Mouse (Mus musculus): ENCODE measurements around the gene Muc13. TPM values are rescaled to one million over a fixed set of nuclear protein-coding genes. Genes with fewer than 3 reads are reported as not detected.

The Muc13 gene
- polyA plus RNA-seq, 1 experiment from 2014 or later, result 0.24 TPM

DNA sequence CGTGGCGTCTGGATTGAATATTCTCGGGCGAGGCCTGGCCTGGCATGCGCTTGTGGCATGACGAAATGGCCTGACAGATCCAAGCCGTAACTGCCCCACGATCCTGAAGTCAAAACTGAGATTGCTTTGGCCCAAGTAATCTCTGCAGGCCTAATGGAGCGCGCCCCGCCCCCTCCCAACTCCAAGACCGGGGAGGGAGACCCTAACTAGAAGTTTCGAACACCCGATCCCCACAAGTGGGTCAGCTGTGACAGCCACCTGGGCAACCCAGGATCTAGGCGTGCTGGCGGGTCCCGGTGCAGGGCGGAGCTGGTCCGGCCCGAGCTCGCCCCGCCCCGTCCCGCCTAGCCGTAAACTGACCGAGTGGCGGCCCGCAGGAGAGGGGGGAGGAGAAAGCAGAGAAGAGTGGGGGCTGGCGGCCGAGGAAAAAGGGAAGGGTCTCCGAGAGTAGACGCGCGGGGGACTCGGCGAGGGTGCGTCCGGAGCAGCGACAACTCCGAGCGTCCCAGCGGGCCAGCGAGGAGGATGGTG lies 35.5 kb downstream of the Muc13 start, which contains the start of gene Itgb5:
Gene Itgb5 (plus strand): TSS at position 365 of the 531 bp plus-strand sequence.
- no peaks in the 10 kb centered on the region for H3K36me3 ChIP-seq
- no peaks in the 10 kb centered on the region for H3K27me3 ChIP-seq (replicated peaks)
- peak within 1 kb of the TSS; percentile 82 for H3K4me3 ChIP-seq
- H3K9ac ChIP-seq, result peak within 1 kb of the TSS; percentile 87
- ATAC-seq (ENCODE audit: insufficient number of reproducible peaks, low FRiP score), result peak; percentile 77
- no peaks in the 10 kb centered on the region for H3K9me3 ChIP-seq (replicated peaks)
- under 1% methylated on average over 43 of the region's 43 CpGs for WGBS
- H3K4me1 ChIP-seq (replicated peaks), result peaks cover 29% of the 10 kb centered on the region
- H3K27ac ChIP-seq (ENCODE audit: poor library complexity, severe bottlenecking), result peak within 1 kb of the TSS; percentile 49
- H3K4me2 ChIP-seq, result peak within 1 kb of the TSS; percentile 85

DNA sequence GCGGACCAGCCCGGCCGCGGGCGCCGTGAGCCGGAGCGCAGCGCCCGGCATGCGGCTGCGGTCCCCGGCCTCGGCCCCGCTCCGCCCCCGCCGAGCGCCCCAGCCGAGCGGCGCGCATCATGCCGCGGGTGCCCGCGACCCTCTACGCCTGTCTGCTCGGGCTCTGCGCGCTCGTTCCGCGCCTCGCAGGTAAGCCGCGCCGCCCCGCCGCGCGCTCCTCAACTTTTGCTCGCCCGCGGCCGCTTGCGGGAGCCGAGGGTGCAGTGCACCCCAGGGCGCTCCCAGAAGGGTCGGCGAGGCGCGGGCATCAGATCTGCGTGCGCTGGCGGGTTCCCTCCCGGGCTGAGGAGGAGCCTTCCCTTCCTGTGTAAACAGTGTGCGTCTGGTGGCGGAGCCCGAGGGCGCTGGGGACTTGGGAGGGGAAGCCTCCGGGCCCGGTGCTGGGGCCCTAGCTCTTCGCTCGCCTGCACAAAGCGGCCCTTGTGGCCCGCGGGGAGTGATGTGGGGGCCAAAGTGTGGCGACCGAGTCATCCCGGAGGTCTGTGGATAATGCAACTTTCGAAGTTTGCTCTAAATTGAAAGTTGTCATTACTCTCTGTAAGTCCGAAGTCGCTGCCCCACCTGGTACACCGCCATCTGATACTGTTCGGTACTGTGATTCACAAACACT lies 36.1 kb downstream of the Muc13 start:
- H3K27ac ChIP-seq (ENCODE audit: poor library complexity, severe bottlenecking), result peak overlapping the region; percentile 49
- under 1% methylated on average over 67 of the region's 76 CpGs for WGBS
- H3K36me3 ChIP-seq, result no peaks in the 10 kb centered on the region
- H3K4me1 ChIP-seq (replicated peaks), result peaks cover 32% of the 10 kb centered on the region
- H3K4me3 ChIP-seq, result peak overlapping the region; percentile 82
- no peaks in the 10 kb centered on the region for H3K9me3 ChIP-seq (replicated peaks)
- peak overlapping the region; percentile 85 for H3K4me2 ChIP-seq
- peak overlapping the region; percentile 87 for H3K9ac ChIP-seq
- ATAC-seq (ENCODE audit: insufficient number of reproducible peaks, low FRiP score), result peak; percentile 55
- H3K27me3 ChIP-seq (replicated peaks), result no peaks in the 10 kb centered on the region

- peak overlapping the region; percentile 49 for H3K27ac ChIP-seq (ENCODE audit: poor library complexity, severe bottlenecking)
- H3K4me1 ChIP-seq (replicated peaks), result peaks cover 32% of the 10 kb centered on the region
- no peaks in the 10 kb centered on the region for H3K27me3 ChIP-seq (replicated peaks)
Observed at GRCm38 (mm10) chr16:33830512-33831105, 36.8 kb downstream of the Muc13 start.

GRCm38 (mm10) chr16:33832057-33832456 lies 38.2 kb downstream of the Muc13 start:
- no peaks in the 10 kb centered on the region for H3K27me3 ChIP-seq (replicated peaks)
- no peak overlapping the region for H3K4me3 ChIP-seq
- peaks cover 42% of the 10 kb centered on the region for H3K4me1 ChIP-seq (replicated peaks)
- H3K4me2 ChIP-seq, result peak overlapping the region; percentile 85
- H3K27ac ChIP-seq (ENCODE audit: poor library complexity, severe bottlenecking), result peak overlapping the region; percentile 89; the same call in 1 of the 2 replicates
- no peak overlapping the region for H3K9ac ChIP-seq
- no peaks in the 10 kb centered on the region for H3K36me3 ChIP-seq
- ATAC-seq (ENCODE audit: insufficient number of reproducible peaks, low FRiP score), result no peak
- H3K9me3 ChIP-seq (replicated peaks), result no peaks in the 10 kb centered on the region
- WGBS, result 74% methylated on average over 6 of the region's 6 CpGs

More at GRCm38 (mm10) chr16:33830512-33831105, 36.8 kb downstream of the Muc13 start:
- ATAC-seq (ENCODE audit: insufficient number of reproducible peaks, low FRiP score), result no peak
- H3K9me3 ChIP-seq (replicated peaks), result no peaks in the 10 kb centered on the region
- H3K9ac ChIP-seq, result peak overlapping the region; percentile 87
- peak overlapping the region; percentile 85 for H3K4me2 ChIP-seq
- peak overlapping the region; percentile 82 for H3K4me3 ChIP-seq
- WGBS, result 4% methylated on average over 18 of the region's 18 CpGs
- no peaks in the 10 kb centered on the region for H3K36me3 ChIP-seq

- Histone ChIP-seq H3K36me3 (no peaks in the 10 kb centered on the region), H3K4me2 (peak overlapping the region; percentile 85), H3K4me3 (peak overlapping the region; percentile 45), H3K27me3 (replicated peaks) (no peaks in the 10 kb centered on the region), H3K4me1 (replicated peaks) (peaks cover 46% of the 10 kb centered on the region), H3K9me3 (replicated peaks) (no peaks in the 10 kb centered on the region), H3K9ac (peak overlapping the region; percentile 78), H3K27ac (ENCODE audit: poor library complexity, severe bottlenecking) (peak overlapping the region; percentile 89; the same call in 1 of the 2 replicates)
- WGBS, result 4% methylated on average over 21 of the region's 21 CpGs
- no peak for ATAC-seq (ENCODE audit: insufficient number of reproducible peaks, low FRiP score)
Observed at GRCm38 (mm10) chr16:33832728-33833428, 39.0 kb downstream of the Muc13 start.

- Histone ChIP-seq H3K9me3 (replicated peaks) (no peaks in the 10 kb centered on the region), H3K36me3 (0 out of 2 replicates have a peak, but pooled peaks cover 4% of the 10 kb centered on the region), H3K27ac (ENCODE audit: poor library complexity, severe bottlenecking) (peak overlapping the region; percentile 89), H3K27me3 (replicated peaks) (no peaks in the 10 kb centered on the region), H3K4me3 (peak overlapping the region; percentile 45), H3K4me1 (replicated peaks) (peaks cover 46% of the 10 kb centered on the region), H3K9ac (peak overlapping the region; percentile 78), H3K4me2 (peak overlapping the region; percentile 85)
- 9% methylated on average over 5 of the region's 5 CpGs for WGBS
- no peak for ATAC-seq (ENCODE audit: insufficient number of reproducible peaks, low FRiP score)
Observed at GRCm38 (mm10) chr16:33833429-33833753, 39.6 kb downstream of the Muc13 start.

DNA sequence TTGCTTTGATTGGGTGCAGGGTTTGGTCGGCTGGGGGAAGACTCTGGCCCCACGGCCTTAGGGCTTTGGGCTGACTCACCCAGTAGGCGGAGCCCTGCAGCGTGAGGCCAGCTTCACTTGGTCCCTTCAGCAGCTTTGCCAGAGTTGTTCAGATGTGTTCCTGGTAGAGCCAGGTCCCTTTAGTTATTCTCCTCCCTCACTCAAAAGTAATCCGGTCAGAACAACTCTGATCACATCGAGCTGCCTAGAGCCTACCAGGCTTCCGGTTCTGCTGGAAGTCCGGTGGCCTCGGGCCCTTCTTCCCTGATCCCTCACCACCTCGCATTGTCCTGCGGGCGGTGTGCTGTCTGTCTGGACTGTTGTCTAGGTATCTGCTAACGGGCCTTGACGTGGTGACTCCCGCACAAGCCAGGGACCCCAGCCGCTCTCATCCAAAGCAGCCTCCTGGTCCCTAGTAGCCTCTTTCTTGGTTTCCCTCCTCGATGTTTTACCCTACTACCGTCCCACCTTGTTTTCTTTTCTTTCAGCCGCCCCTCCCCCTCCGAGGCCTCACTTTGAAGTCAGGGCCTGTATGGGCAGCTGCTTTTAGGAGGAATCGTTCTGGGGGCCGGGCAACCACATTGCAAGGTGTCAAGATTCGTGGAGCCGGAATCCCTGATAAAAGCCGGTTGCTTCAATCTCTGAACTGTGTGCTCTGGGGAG lies 40.1 kb downstream of the Muc13 start:
- Histone ChIP-seq H3K27ac (ENCODE audit: poor library complexity, severe bottlenecking) (peak overlapping the region; percentile 89), H3K4me3 (peak overlapping the region; percentile 45), H3K27me3 (replicated peaks) (no peaks in the 10 kb centered on the region), H3K4me2 (peak overlapping the region; percentile 85), H3K36me3 (0 out of 2 replicates have a peak, but pooled peaks cover 4% of the 10 kb centered on the region), H3K9me3 (replicated peaks) (no peaks in the 10 kb centered on the region), H3K4me1 (replicated peaks) (peaks cover 45% of the 10 kb centered on the region), H3K9ac (peak overlapping the region; percentile 78)
- peak; percentile 53; the same call in 1 of the 2 replicates for ATAC-seq (ENCODE audit: insufficient number of reproducible peaks, low FRiP score)
- 2% methylated on average over 25 of the region's 25 CpGs for WGBS

DNA sequence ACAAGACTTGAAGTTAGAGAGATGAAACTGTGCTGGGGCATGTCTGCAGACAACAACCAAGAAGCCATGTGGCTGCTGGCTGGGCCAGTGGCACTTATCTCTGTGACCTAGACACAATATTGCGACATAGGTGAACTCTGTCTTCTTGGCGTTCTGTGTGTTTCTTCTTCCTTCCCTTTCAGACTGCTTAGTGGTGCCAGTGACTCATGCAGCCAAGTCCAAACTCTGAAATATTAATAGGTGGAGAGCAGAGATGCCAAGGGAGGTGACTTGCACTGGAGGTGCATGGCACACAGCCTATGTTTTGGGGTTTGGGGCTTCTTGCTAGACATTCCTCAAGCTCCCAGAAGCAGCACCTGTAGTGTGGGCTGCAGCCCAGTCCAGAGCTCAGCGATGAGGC lies 42.8 kb downstream of the Muc13 start:
- H3K9me3 ChIP-seq (replicated peaks), result no peaks in the 10 kb centered on the region
- ATAC-seq (ENCODE audit: insufficient number of reproducible peaks, low FRiP score), result no peak
- WGBS, result 68% methylated on average over 3 of the region's 3 CpGs
- H3K9ac ChIP-seq, result no peak overlapping the region
- peaks cover 58% of the 10 kb centered on the region for H3K4me1 ChIP-seq (replicated peaks)
- no peak overlapping the region for H3K4me3 ChIP-seq
- 0 out of 2 replicates have a peak, but pooled peaks cover 4% of the 10 kb centered on the region for H3K36me3 ChIP-seq
- H3K27me3 ChIP-seq (replicated peaks), result no peaks in the 10 kb centered on the region
- no peak overlapping the region for H3K27ac ChIP-seq (ENCODE audit: poor library complexity, severe bottlenecking)
- no peak overlapping the region for H3K4me2 ChIP-seq

- no peaks in the 10 kb centered on the region for H3K9me3 ChIP-seq (replicated peaks)
- no peak overlapping the region for H3K27ac ChIP-seq (ENCODE audit: poor library complexity, severe bottlenecking)
- H3K4me1 ChIP-seq (replicated peaks), result peaks cover 58% of the 10 kb centered on the region
- no peaks in the 10 kb centered on the region for H3K27me3 ChIP-seq (replicated peaks)
- no peak for ATAC-seq (ENCODE audit: insufficient number of reproducible peaks, low FRiP score)
- WGBS, result 60% methylated on average over 3 of the region's 3 CpGs
- H3K36me3 ChIP-seq, result 0 out of 2 replicates have a peak, but pooled peaks cover 4% of the 10 kb centered on the region
- no peak overlapping the region for H3K4me2 ChIP-seq
- H3K9ac ChIP-seq, result no peak overlapping the region
- H3K4me3 ChIP-seq, result no peak overlapping the region
Observed at GRCm38 (mm10) chr16:33837191-33837590, 43.4 kb downstream of the Muc13 start.

DNA sequence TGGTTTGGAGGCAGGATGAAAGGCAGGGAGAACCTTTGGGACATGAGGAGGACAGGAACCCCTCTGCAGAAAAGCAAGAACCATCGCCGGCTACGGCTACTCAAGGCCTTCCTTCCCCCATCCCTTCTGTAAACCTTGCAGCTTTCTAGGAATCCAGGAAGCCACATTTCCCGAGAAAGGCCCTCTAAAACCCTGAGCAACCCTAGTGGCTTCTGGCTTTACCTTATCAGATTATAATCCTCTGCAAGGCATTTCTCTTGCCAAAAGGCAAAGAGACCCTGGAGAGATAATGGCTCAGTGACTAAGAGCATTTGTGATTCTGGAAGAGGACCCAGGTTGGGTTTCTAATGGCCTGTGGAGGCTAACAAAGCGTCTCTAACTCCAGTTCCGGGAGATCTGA lies 46.8 kb downstream of the Muc13 start:
- H3K9me3 ChIP-seq (replicated peaks), result no peaks in the 10 kb centered on the region

More for the DNA sequence above, 46.8 kb downstream of the Muc13 start:
- no peak for ATAC-seq (ENCODE audit: insufficient number of reproducible peaks, low FRiP score)
- Histone ChIP-seq H3K4me1 (replicated peaks) (peaks cover 43% of the 10 kb centered on the region), H3K9ac (no peak overlapping the region), H3K27me3 (replicated peaks) (no peaks in the 10 kb centered on the region), H3K27ac (ENCODE audit: poor library complexity, severe bottlenecking) (0 out of 2 replicates have a peak overlapping the region, but pooled peaks have one; percentile 1), H3K4me2 (no peak overlapping the region), H3K36me3 (peaks cover 4% of the 10 kb centered on the region; the same call in 1 of the 2 replicates), H3K4me3 (no peak overlapping the region)
- 27% methylated on average over 6 of the region's 6 CpGs for WGBS
